Mouse (Mus musculus) embryonic stem cell, embryonic (primary cell): ENCODE measurements around the gene Fibp.

Source experiments
- CTCF ChIA-PET, 4 experiments: fragments of 300-600 bp in 2 of 4; fragments of 350-600 bp in 2 of 4; sonication (Branson Sonifier 250); formaldehyde crosslinking; loops; one replicate each; lab custom pipeline; 2022; ENCODE audit warnings: inconsistent platforms in 2 of 4; lab: Charles Lee
- POLR2A ChIA-PET, 4 experiments: fragments of 300-600 bp in 2 of 4; fragments of 350-600 bp in 2 of 4; sonication (Branson Sonifier 250); formaldehyde crosslinking; loops; one replicate each; lab custom pipeline; 2022; ENCODE audit warnings: antibody characterized with exemption in 4 of 4, inconsistent platforms in 1 of 4; lab: Charles Lee

Gene Fibp

DNA sequence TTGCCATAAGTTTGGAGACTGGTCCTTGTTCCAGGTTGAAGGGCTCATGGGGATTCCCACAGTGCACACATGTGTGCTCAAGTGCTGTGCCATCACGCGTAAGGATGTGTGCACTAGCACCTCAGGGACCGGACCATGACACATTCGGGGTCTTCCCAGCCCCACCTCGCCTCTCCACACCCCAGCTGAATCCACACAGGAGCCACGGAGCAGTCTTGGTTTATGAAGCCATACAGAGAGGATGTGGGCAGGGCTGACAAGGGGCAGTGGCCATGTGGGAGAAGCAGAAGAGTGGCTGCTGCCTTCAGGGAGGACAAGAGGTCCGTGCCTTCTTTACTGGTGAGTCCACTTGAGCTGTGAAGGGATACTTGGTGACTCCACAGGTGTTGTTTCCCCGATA lies 4.6 kb downstream of the Fibp start:
- ChIA-PET POLR2A (interaction anchor here in 3 of 4 experiments (0.6 to 28.9 kb wide), 12 partner anchors 8 to 57 kb away, joined by 3 to 735 read pairs (median 7); partner anchors contain the start of genes Mus81 (in 3 of the 3), Cfl1 (in 2 of the 3), AI837181 (in 1 of the 3) and Ccdc85b (in 1 of the 3)), CTCF (interaction anchor here (0.6 to 10.5 kb wide), 9 partner anchors 10 to 167 kb away, joined by 3 to 118 read pairs (median 8); partner anchors contain the start of genes Mus81 (in 3 of the 4), Ap5b1 (in 1 of the 4), Cfl1 (in 1 of the 4) and Efemp2 (in 1 of the 4))

GRCm38 (mm10) chr19:5466916-5467500 lies 6.6 kb downstream of the Fibp start:
- CTCF ChIA-PET: interaction anchor here in 1 of 4 experiments (0.6 to 10.5 kb wide), 3 partner anchors 10 to 320 kb away, joined by 3 to 118 read pairs (median 10); partner anchors contain the start of genes Ccdc85b, Cfl1 and Mus81
- POLR2A ChIA-PET: interaction anchor here in 3 of 4 experiments (0.7 to 28.9 kb wide), 9 partner anchors 10 to 167 kb away, joined by 3 to 735 read pairs (median 8); partner anchors contain the start of genes Ccdc85b (in 2 of the 3), Cfl1 (in 2 of the 3), Mus81 (in 2 of the 3) and Drap1 (in 1 of the 3)

- ChIA-PET POLR2A (interaction anchor here (0.6 to 28.9 kb wide), 26 partner anchors 8 to 1007 kb away, joined by 3 to 735 read pairs (median 4); partner anchors contain the start of genes Mus81 (in 4 of the 4), Ccdc85b (in 3 of the 4), Cfl1 (in 3 of the 4) and Drap1 (in 3 of the 4)), CTCF (interaction anchor here in 3 of 4 experiments (0.6 to 10.5 kb wide), 6 partner anchors 11 to 319 kb away, joined by 4 to 118 read pairs (median 6); partner anchors contain the start of genes Mus81 (in 2 of the 3), Ccdc85b (in 1 of the 3) and Cfl1 (in 1 of the 3))
Measured at GRCm38 (mm10) chr19:5468374-5468773, 8.0 kb downstream of the Fibp start, which contains the start of gene Ctsw. TSS of gene Ctsw (minus strand) at chr19:5468507.

- CTCF ChIA-PET: interaction anchor here in 3 of 4 experiments (0.7 to 1.9 kb wide), 6 partner anchors 8 to 316 kb away, joined by 3 to 7 read pairs (median 3); partner anchors contain the start of genes Fibp (in 1 of the 3) and Mus81 (in 1 of the 3)
- POLR2A ChIA-PET: interaction anchor here in 3 of 4 experiments (0.7 to 28.9 kb wide), 9 partner anchors 14 to 574 kb away, joined by 3 to 735 read pairs (median 4); partner anchors contain the start of genes Ccdc85b (in 2 of the 3), Cfl1 (in 2 of the 3) and Mus81 (in 2 of the 3)
Measured at GRCm38 (mm10) chr19:5471846-5472245, 11.4 kb downstream of the Fibp start.

DNA sequence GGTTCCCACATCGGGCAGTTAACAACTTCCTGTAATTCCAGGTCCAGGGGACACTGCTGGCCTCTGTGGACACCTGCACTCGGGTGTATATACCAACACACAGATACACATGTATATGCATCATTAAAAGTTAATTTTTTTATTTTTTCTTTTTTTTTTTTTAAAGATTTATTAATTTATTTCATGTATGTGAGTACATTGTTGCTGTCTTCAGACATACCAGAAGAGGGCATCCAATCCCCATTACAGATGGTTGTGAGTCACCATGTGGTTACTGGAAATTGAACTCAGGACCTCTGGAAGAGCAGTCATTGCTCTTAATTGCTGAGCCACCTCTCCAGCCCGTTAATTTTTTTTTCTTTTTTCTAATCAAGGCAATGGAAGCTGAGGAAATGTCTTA lies 12.4 kb downstream of the Fibp start:
- CTCF ChIA-PET: interaction anchor here (0.8 to 3.3 kb wide), 8 partner anchors 9 to 95 kb away, joined by 3 to 21 read pairs (median 6); partner anchors contain the start of genes Mus81 (in 2 of the 4), Ap5b1 (in 1 of the 4) and Ccdc85b (in 1 of the 4)
- POLR2A ChIA-PET: interaction anchor here in 3 of 4 experiments (0.7 to 28.9 kb wide), 12 partner anchors 9 to 176 kb away, joined by 3 to 735 read pairs (median 6); partner anchors contain the start of genes Cfl1 (in 3 of the 3), Mus81 (in 3 of the 3), Fibp (in 2 of the 3) and Ccdc85b (in 1 of the 3)

DNA sequence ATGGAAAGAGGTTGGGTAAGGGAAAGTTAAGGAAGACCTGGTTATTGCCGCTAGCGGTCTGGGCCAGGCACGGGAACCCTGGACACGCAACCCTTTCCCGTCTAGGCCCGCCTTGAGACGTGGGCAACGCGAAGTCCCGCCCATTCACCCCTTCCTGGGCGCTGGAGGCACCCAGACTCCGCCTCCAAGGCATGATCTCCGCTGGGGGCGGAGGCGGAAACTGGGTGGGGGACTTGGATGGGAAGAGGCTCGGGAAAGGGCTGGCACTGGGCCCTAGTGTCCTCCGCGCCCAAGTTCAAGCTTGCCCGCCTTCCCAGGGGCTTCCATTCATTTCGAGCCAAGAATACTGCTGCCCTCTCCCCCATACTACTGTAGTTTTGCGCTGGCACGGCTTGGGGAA lies 13.3 kb downstream of the Fibp start, which contains the start of gene Efemp2:
Gene Efemp2 (plus strand): TSS at position 235 of the 400 bp plus-strand sequence.
- POLR2A ChIA-PET: interaction anchor here (0.5 to 28.9 kb wide), 18 partner anchors 10 to 373 kb away, joined by 3 to 735 read pairs (median 6); partner anchors contain the start of genes Mus81 (in 4 of the 4), Cfl1 (in 3 of the 4), Ccdc85b (in 2 of the 4) and Fibp (in 2 of the 4)
- CTCF ChIA-PET: interaction anchor here (0.7 to 3.3 kb wide), 10 partner anchors 10 to 240 kb away, joined by 3 to 21 read pairs (median 8); partner anchors contain the start of genes Mus81 (in 3 of the 4), Ap5b1 (in 1 of the 4) and Ccdc85b (in 1 of the 4)

- ChIA-PET CTCF (interaction anchor here (0.5 to 3.3 kb wide), 12 partner anchors 11 to 94 kb away, joined by 3 to 21 read pairs (median 8); partner anchors contain the start of genes Mus81 (in 3 of the 4) and Ccdc85b (in 1 of the 4)), POLR2A (interaction anchor here (0.5 to 28.9 kb wide), 24 partner anchors 10 to 372 kb away, joined by 3 to 735 read pairs (median 5); partner anchors contain the start of genes Mus81 (in 4 of the 4), Cfl1 (in 3 of the 4), Ccdc85b (in 2 of the 4) and Fibp (in 1 of the 4))
Measured at GRCm38 (mm10) chr19:5474281-5475068, 14.1 kb downstream of the Fibp start.

DNA sequence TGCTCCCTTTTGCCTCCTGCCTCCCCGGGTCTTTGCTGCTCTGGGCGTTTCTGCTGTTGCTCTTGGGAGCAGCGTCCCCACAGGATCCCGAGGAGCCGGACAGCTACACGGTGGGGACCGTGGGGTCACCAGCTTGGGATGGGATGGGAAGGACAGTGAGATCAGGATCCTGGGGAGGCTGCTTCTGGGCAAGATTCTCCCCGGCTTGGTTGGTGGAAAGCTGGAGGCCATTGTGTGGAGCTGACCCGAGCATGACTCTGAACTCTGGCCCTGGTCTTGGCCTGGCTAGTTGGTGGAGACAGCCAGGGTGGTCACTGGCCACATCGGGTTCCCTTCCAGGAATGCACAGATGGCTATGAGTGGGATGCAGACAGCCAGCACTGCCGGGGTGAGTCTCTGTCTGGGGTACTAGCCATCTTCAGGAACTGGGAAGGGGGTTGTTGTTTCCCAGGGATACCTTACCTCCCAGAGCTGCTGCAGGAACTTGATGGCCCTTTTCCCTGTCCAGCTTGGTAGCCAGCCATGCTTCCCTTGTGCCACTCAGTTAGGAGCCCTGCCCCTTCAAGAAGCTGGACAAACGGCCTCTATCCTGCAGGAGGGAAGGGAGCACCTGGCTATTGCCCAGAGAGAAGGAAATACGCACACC lies 14.8 kb downstream of the Fibp start:
- ChIA-PET POLR2A (interaction anchor here (0.6 to 28.9 kb wide), 22 partner anchors 10 to 312 kb away, joined by 3 to 735 read pairs (median 5); partner anchors contain the start of genes Mus81 (in 4 of the 4), Cfl1 (in 3 of the 4), Ccdc85b (in 2 of the 4) and Fibp (in 1 of the 4)), CTCF (interaction anchor here in 3 of 4 experiments (0.5 to 3.3 kb wide), 11 partner anchors 11 to 791 kb away, joined by 3 to 21 read pairs (median 4); partner anchors contain the start of gene Mus81 (in 3 of the 3))

GRCm38 (mm10) chr19:5477004-5477667 lies 16.7 kb downstream of the Fibp start:
- ChIA-PET CTCF (interaction anchor here in 2 of 4 experiments (1.3 to 1.8 kb wide), 2 partner anchors 10 to 11 kb away, joined by 5 to 7 read pairs; partner anchors contain the start of gene Mus81 (in 1 of the 2)), POLR2A (interaction anchor here in 3 of 4 experiments (0.5 to 28.9 kb wide), 17 partner anchors 8 to 993 kb away, joined by 3 to 735 read pairs (median 4); partner anchors contain the start of genes Cfl1 (in 3 of the 3), Mus81 (in 3 of the 3), Ctsw (in 2 of the 3) and AI837181 (in 1 of the 3))

DNA sequence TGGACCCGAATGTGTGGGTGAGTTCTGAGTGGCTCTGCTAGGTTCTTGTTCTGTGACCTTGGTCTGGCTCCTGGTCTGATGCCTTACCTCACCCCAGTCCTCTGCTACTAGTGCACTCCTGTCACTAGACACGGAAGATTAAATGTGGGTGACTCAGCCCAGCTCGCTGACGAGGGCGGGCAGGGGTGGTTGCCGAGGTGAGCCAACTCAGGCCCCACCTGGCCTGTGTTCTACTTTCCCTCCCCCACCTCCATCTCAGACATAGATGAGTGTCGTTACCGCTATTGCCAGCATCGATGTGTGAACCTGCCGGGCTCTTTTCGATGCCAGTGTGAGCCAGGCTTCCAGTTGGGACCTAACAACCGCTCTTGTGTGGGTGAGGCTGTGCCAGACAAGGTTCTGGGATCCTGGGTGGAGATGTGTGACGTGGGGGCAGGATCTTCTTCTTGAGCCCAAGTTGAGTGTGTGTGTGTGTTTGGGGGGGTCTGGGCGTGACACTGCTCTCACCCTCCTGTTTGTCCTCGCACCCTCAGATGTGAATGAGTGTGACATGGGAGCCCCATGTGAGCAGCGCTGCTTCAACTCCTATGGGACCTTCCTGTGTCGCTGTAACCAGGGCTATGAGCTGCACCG lies 17.4 kb downstream of the Fibp start:
- ChIA-PET POLR2A (interaction anchor here in 3 of 4 experiments (0.6 to 28.9 kb wide), 8 partner anchors 9 to 364 kb away, joined by 3 to 735 read pairs (median 30); partner anchors contain the start of genes Cfl1 (in 3 of the 3), Mus81 (in 3 of the 3), Ccdc85b (in 1 of the 3) and Ctsw (in 1 of the 3)), CTCF (interaction anchor here in 3 of 4 experiments (0.6 to 1.8 kb wide), 5 partner anchors 10 to 212 kb away, joined by 4 to 12 read pairs (median 7); partner anchors contain the start of gene Mus81 (in 2 of the 3))

GRCm38 (mm10) chr19:5480016-5480415 lies 19.6 kb downstream of the Fibp start:
- CTCF ChIA-PET: no interaction called here
- POLR2A ChIA-PET: interaction anchor here in 2 of 4 experiments (1.6 to 28.9 kb wide), 6 partner anchors 7 to 16 kb away, joined by 7 to 735 read pairs (median 222); partner anchors contain the start of genes Ccdc85b (in 2 of the 2), Cfl1 (in 2 of the 2), Ctsw (in 2 of the 2) and Fibp (in 2 of the 2)

- ChIA-PET POLR2A (interaction anchor here in 3 of 4 experiments (0.7 to 28.9 kb wide), 8 partner anchors 5 to 604 kb away, joined by 3 to 735 read pairs (median 30); partner anchors contain the start of genes Ccdc85b (in 2 of the 3), Cfl1 (in 2 of the 3), Ctsw (in 2 of the 3) and Fibp (in 2 of the 3)), CTCF (interaction anchor here in 1 of 4 experiments (1.6 kb wide), 1 partner anchor 17 kb away, joined by 4 read pairs; no protein-coding TSS in a partner anchor)
Measured at GRCm38 (mm10) chr19:5481398-5481797, 21.0 kb downstream of the Fibp start.

DNA sequence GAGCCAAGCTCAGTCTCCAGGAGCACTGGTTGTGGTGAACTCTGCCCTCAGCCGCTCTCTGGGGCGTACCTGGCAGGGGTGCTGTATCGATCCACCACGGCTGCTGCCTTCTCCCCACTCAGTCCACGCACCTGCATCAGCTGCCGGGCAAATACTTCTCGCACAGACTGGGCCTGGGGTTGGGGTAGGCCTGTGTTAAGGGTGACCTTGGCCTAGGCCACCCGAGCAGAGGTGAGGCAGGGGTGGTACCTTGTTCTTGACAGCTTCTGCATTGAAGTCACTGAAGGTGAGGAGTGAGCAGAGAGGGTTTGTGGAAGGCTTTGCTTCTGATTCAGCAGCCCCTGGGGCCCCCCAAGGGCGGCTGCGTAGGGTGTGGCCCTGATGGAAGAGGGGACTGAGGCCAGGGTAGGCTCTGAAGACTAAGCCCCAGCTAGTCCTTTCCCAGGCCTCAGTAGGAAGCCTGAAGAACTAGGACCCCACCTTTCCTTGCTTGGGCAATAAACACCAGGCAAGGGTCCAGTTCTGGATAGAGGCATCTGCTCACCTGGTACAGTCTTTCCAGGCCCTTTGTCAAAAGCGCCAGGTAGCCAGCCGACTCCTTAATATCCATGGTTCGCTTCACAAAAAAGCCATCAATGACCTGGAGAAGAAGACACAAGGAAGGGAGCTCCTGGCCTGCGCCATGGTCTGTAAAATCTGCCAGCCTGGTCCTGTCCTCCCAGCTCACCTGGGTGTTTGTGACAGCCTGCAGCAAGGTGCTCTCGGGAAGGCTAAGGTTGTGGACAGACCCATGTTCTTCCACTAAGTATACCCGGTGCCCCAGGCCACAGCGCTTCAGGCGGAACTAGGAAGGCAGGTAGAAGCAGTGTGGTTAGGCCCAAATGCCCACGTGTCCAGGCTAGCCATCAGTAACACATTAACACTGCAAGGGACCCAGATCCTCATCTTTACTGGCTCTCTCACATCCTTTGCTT lies 23.3 kb downstream of the Fibp start:
- CTCF ChIA-PET: interaction anchor here in 1 of 4 experiments (1.0 to 1.3 kb wide), 2 partner anchors 20 kb away, joined by 5 to 6 read pairs; no protein-coding TSS in a partner anchor
- POLR2A ChIA-PET: interaction anchor here in 3 of 4 experiments (0.6 to 21.3 kb wide), 9 partner anchors 10 to 667 kb away, joined by 3 to 735 read pairs (median 4); partner anchors contain the start of genes Ccdc85b (in 2 of the 3), Ctsw (in 2 of the 3), Efemp2 (in 2 of the 3) and Fibp (in 2 of the 3)
